Mouse (Mus musculus) spleen, adult 18-20 months (tissue): Measurements from ENCODE around the gene Csn1s2b.
"Not testable (repeated sequence)": the region's sequence is repeated elsewhere in the genome, so short reads cannot be mapped to it uniquely, and the experiment has no call there.

ENCODE experiments used
- DNase-seq, 2 experiments: peaks; one replicate each; pipeline ENCODE4 v3.0.0; 2022; ENCODE audit warnings: mixed read lengths in 2 of 2

The Csn1s2b gene

DNA sequence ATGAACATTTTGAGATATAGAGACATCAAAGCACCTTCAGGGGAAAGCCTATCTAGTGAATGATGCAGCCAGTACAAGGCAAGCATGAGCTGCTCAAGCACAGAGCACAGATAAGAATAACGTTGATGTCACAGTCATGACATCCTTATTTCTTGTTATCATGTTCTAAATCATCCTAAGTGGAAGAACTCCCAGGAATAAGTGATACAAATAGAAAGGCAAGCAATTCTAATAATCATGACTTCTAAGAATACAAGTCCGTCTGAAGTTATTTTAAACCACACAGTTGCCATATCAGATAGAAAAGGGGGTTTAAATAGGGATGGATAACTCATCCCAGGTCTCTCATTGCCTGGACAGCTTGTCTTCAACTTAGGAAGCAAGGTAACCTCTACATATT, at the start of gene Csn1s2b:
Gene Csn1s2b (plus strand): TSS at position 301 of the 400 bp plus-strand sequence.
- no peak for DNase-seq

GRCm38 (mm10) chr5:87764546-87764945, 43.3 kb upstream of the Csn1s2b start:
- no peak for DNase-seq

GRCm38 (mm10) chr5:87772151-87772550, 35.7 kb upstream of the Csn1s2b start:
- not testable (repeated sequence) for DNase-seq

- DNase-seq: no peak
These were observed 33.6 kb upstream of the Csn1s2b start, which contains the start of gene Csn1s2a for GRCm38 (mm10) chr5:87774267-87774666. Gene Csn1s2a, plus strand, starts transcription at chr5:87774567.

DNA sequence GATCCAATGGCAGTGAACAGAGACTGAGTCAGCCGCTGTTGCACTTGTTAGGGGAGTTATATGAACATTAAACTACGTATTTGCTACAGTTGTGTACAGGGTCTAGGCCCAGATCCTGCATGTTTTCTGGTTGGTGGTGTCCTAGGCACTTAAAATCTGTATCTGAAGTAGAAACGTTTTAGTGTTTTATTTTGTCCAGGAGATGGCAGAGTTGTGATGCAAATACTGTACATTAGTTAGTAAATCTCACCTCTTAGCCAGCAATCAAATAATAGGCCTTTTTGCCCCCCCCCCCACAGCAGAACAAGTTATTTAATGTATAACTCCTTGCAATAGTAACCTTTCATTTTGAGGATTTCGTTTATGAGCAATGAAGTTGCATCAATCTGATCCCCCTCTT, 25.2 kb upstream of the Csn1s2b start:
- DNase-seq: no peak

GRCm38 (mm10) chr5:87809253-87809652, 1.4 kb downstream of the Csn1s2b start:
- no peak for DNase-seq

- no peak for DNase-seq
These were observed 17.5 kb downstream of the Csn1s2b start, which contains the start of gene Prr27 for GRCm38 (mm10) chr5:87825386-87825785. Gene Prr27, plus strand, starts transcription at chr5:87825686.

DNA sequence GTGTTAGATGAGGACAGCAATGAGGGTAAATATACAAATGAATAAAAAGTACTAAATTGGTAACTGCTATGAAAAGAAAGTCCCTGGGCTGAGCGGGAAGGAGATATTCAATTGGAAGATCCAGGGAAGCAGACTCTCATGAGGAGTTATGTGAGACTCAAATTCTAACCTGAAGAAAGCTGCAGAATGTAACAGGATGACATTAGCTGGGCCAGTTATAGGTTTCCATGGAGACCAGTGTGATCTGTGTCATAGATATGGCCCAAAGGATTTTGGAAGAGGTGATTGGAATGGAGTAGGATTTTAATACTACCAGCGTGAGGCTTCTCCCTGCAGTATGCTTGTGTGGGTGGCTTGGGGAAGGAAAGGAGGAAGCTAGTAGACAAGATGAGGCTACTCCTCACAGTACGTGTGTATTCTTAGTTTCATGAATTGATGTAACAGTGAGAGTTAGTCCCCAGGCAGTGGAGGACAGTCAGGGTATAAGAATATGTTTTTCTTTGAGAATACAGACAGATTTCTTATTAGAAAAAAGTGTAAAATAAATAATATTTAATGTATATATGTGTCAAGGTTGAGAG, 47.3 kb downstream of the Csn1s2b start:
- DNase-seq: no peak

GRCm38 (mm10) chr5:87870084-87870483, 62.2 kb downstream of the Csn1s2b start:
- no peak for DNase-seq

- no peak for DNase-seq
These were observed 63.5 kb downstream of the Csn1s2b start for GRCm38 (mm10) chr5:87871423-87871822.
